Mouse (Mus musculus): ENCODE results near the gene Prss45.

DNA sequence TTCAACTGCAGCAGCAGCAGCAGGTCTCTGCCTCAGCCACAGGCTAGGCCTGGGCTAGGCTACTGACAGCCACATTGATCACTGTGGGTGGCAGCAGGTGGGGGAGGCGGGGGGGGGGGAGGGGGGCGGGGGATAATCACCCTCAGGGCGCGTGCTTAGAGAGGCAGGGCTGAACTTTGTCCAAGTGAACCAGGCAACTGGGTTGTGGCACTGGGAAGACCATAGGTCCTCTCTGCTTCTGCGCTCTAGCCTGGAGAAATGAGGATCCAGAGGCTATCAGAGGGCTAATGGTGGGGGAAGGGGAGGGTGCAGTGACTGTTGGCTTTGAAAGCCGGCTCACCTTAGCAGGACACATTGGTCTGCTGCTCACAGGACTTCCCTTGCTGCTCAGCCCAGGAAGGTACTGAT is 40.9 kb downstream of the Prss45 start:
- no peak for TF ChIP-seq CTCF (IDR thresholded peaks at IDR 0.05; ENCODE audit: low read depth)
- no peak for TF ChIP-seq EP300 (IDR thresholded peaks at IDR 0.05; ENCODE audit: low read depth)

Data from liver, postnatal 0 days (tissue).